Mouse (Mus musculus) adrenal gland, postnatal 0 days (tissue): ENCODE data around the gene Prkar1b. TPM values are rescaled to one million over a fixed set of nuclear protein-coding genes. Genes with fewer than 3 reads are reported as not detected.

Source experiments
- polyA plus RNA-seq: library from polyadenylated mRNA; unstranded; fragments of >200 nt; fragmentation: Nextera tagmentation; extraction: Ambion mirVana; gene quantifications from 2 replicates; pipeline ENCODE4 v1.2.1, GENCODE M21; 2015

Prkar1b gene
- polyA plus RNA-seq: 32.0 and 58.4 TPM in 2 replicates

GRCm38 (mm10) chr5:139149681-139150602 is at the start of gene Prkar1b, which contains the start of gene Dnaaf5:
TSS of gene Prkar1b (minus strand) at chr5:139150001.
TSS of gene Dnaaf5 (plus strand) at chr5:139150223.

GRCm38 (mm10) chr5:138997171-138997788 is 152.5 kb downstream of the Prkar1b start, which contains the start of gene Pdgfa:
TSS of gene Pdgfa (minus strand) at chr5:138997370.

Other genes with a start within 250 kb of the Prkar1b start
- 21.3 and 32.4 TPM in 2 replicates for gene Pdgfa, start 152.6 kb downstream of the Prkar1b start, polyA plus RNA-seq
- 5.6 and 7.5 TPM in 2 replicates for gene Dnaaf5, start 222 bp upstream of the Prkar1b start, polyA plus RNA-seq
- 24.1 and 37.0 TPM in 2 replicates for gene Sun1, start 50.6 kb upstream of the Prkar1b start, polyA plus RNA-seq
- gene Get4, start 102.3 kb upstream of the Prkar1b start, polyA plus RNA-seq: 155 and 239 TPM in 2 replicates
- gene Adap1, start 175.6 kb upstream of the Prkar1b start, polyA plus RNA-seq: 5.5 and 14.4 TPM in 2 replicates
- gene Cox19, start 201.4 kb upstream of the Prkar1b start, polyA plus RNA-seq: 89.1 and 92.3 TPM in 2 replicates
- not detected in 2 replicates for gene Cyp2w1, start 202.6 kb upstream of the Prkar1b start, polyA plus RNA-seq
- gene Gpr146, start 227.7 kb upstream of the Prkar1b start, polyA plus RNA-seq: 4.8 and 6.4 TPM in 2 replicates